Mouse (Mus musculus) stomach, embryonic 14.5 days (tissue): ENCODE data around the gene Msantd2. TPM values are rescaled to one million over a fixed set of nuclear protein-coding genes. Genes with fewer than 3 reads are reported as not detected.

Experiments used
- ATAC-seq: fragments of 200-750 bp; cut with Nextera tagmentation; 2 replicates; pipeline ENCODE4 v1.8.0; 2017; ENCODE audit warnings: low read depth, moderate TSS enrichment; ENCODE audit not compliant: insufficient number of reproducible peaks, insufficient read depth, low FRiP score
- H3K27ac ChIP-seq: fragments of 300-500 bp; sonication (generic); 2 replicates; pipeline ENCODE4 v1.5.1; 2014; ENCODE audit warnings: mild to moderate bottlenecking, low read length, moderate library complexity, mixed read lengths
- H3K27me3 ChIP-seq: fragments of 300-500 bp; sonication (generic); 2 replicates; pipeline ENCODE4 v1.6.1; 2014; ENCODE audit warnings: low read length, control low read depth, mixed read lengths; ENCODE audit not compliant: control insufficient read depth, insufficient read depth
- H3K36me3 ChIP-seq: fragments of 300-500 bp; sonication (generic); 2 replicates; pipeline ENCODE4 v1.6.1; 2014; ENCODE audit warnings: mild to moderate bottlenecking, control low read depth, low read length, moderate library complexity, mixed read lengths; ENCODE audit not compliant: control insufficient read depth, insufficient read depth
- H3K4me1 ChIP-seq: fragments of 300-500 bp; sonication (generic); 2 replicates; pipeline ENCODE4 v1.6.1; 2014; ENCODE audit warnings: low read length, control low read depth, mixed read lengths; ENCODE audit not compliant: control insufficient read depth, insufficient read depth
- H3K4me2 ChIP-seq: fragments of 300-500 bp; sonication (generic); replicated peaks from 2 replicates; pipeline ENCODE4 v1.6.1; 2014; ENCODE audit warnings: low read depth, low read length, control low read depth
- H3K4me3 ChIP-seq: fragments of 300-500 bp; sonication (generic); 2 replicates; pipeline ENCODE4 v1.5.1; 2014; ENCODE audit warnings: low read depth, low read length, control low read depth
- H3K9ac ChIP-seq: fragments of 300-500 bp; sonication (generic); replicated peaks from 2 replicates; pipeline ENCODE4 v1.6.1; 2014; ENCODE audit warnings: low read depth, mild to moderate bottlenecking, control low read depth, low read length, moderate library complexity, mixed read lengths
- H3K9me3 ChIP-seq: fragments of 300-500 bp; sonication (generic); 2 replicates; pipeline ENCODE4 v1.6.1; 2016; ENCODE audit warnings: low read depth, low read length, control low read depth; ENCODE audit not compliant: control insufficient read depth
- WGBS: fragments of 180-500 bp; shearing (Covaris S2); extraction: QIAGEN DNeasy Blood & Tissue Kit; methylation state at CpG from one replicate; pipeline ENCODE4 v1.1.7; 2014; 5-methylcytosine and 5-hydroxymethylcytosine counted together
- polyA plus RNA-seq: library from polyadenylated mRNA; unstranded; fragments of >200 nt; fragmentation: Nextera tagmentation; extraction: Ambion mirVana; gene quantifications from 2 replicates; pipeline ENCODE4 v1.2.1, GENCODE M21; 2014

Msantd2 gene
- polyA plus RNA-seq, 1 experiment from 2014 or later: 38.9 TPM

GRCm38 (mm10) chr9:37514456-37514855 is 25.3 kb downstream of the Msantd2 start:
- 73% methylated on average over 3 of the region's 3 CpGs for WGBS
- Histone ChIP-seq H3K4me1 (no peaks in the 10 kb centered on the region), H3K36me3 (peaks cover 7% of the 10 kb centered on the region; the same call in 1 of the 2 replicates), H3K4me2 (no peak overlapping the region), H3K4me3 (no peak overlapping the region), H3K9me3 (no peaks in the 10 kb centered on the region), H3K27ac (no peak overlapping the region), H3K27me3 (no peaks in the 10 kb centered on the region), H3K9ac (no peak overlapping the region)
- no peak for ATAC-seq

- no peak for ATAC-seq
- H3K4me1 ChIP-seq: no peaks in the 10 kb centered on the region
Measured at GRCm38 (mm10) chr9:37517467-37517866, 28.3 kb downstream of the Msantd2 start.

GRCm38 (mm10) chr9:37518991-37519390 is 29.9 kb downstream of the Msantd2 start:
- H3K4me1 ChIP-seq: no peaks in the 10 kb centered on the region
- H3K27me3 ChIP-seq: no peaks in the 10 kb centered on the region
- ATAC-seq: no peak
- no peak overlapping the region for H3K4me2 ChIP-seq
- H3K27ac ChIP-seq: no peak overlapping the region
- WGBS: 93% methylated on average over 8 of the region's 8 CpGs
- no peaks in the 10 kb centered on the region for H3K9me3 ChIP-seq
- H3K9ac ChIP-seq: no peak overlapping the region
- H3K4me3 ChIP-seq: no peak overlapping the region
- peaks cover 23% of the 10 kb centered on the region; the same call in 1 of the 2 replicates for H3K36me3 ChIP-seq

More at GRCm38 (mm10) chr9:37517467-37517866, 28.3 kb downstream of the Msantd2 start:
- no peak overlapping the region for H3K4me2 ChIP-seq
- H3K27ac ChIP-seq: no peak overlapping the region
- H3K27me3 ChIP-seq: no peaks in the 10 kb centered on the region
- WGBS: 80% methylated on average over 1 of the region's 1 CpGs
- H3K4me3 ChIP-seq: no peak overlapping the region
- H3K36me3 ChIP-seq: peaks cover 15% of the 10 kb centered on the region; the same call in 1 of the 2 replicates
- no peak overlapping the region for H3K9ac ChIP-seq
- no peaks in the 10 kb centered on the region for H3K9me3 ChIP-seq

GRCm38 (mm10) chr9:37519995-37520394 is 30.9 kb downstream of the Msantd2 start:
- Histone ChIP-seq H3K27ac (no peak overlapping the region), H3K9ac (no peak overlapping the region), H3K4me1 (no peaks in the 10 kb centered on the region), H3K27me3 (no peaks in the 10 kb centered on the region), H3K9me3 (no peaks in the 10 kb centered on the region), H3K4me2 (no peak overlapping the region), H3K36me3 (peaks cover 26% of the 10 kb centered on the region; the same call in 1 of the 2 replicates), H3K4me3 (no peak overlapping the region)
- ATAC-seq: no peak
- WGBS: 92% methylated on average over 2 of the region's 2 CpGs

GRCm38 (mm10) chr9:37525461-37525860 is 36.3 kb downstream of the Msantd2 start:
- H3K4me2 ChIP-seq: no peak overlapping the region
- peaks cover 10% of the 10 kb centered on the region; the same call in 1 of the 2 replicates for H3K27me3 ChIP-seq
- no peak for ATAC-seq

GRCm38 (mm10) chr9:37526443-37527395 is 37.6 kb downstream of the Msantd2 start:
- ATAC-seq: no peak
- H3K4me3 ChIP-seq: peak overlapping the region; percentile 16; the same call in 1 of the 2 replicates
- H3K27ac ChIP-seq: no peak overlapping the region
- peaks cover 10% of the 10 kb centered on the region; the same call in 1 of the 2 replicates for H3K27me3 ChIP-seq
- no peak overlapping the region for H3K9ac ChIP-seq
- H3K9me3 ChIP-seq: no peaks in the 10 kb centered on the region
- WGBS: 26% methylated on average over 21 of the region's 21 CpGs
- H3K4me1 ChIP-seq: peaks cover 24% of the 10 kb centered on the region; the same call in 1 of the 2 replicates
- peak overlapping the region; percentile 30; the same call in 1 of the 2 replicates for H3K4me2 ChIP-seq
- peaks cover 11% of the 10 kb centered on the region; the same call in 1 of the 2 replicates for H3K36me3 ChIP-seq

More at GRCm38 (mm10) chr9:37525461-37525860, 36.3 kb downstream of the Msantd2 start:
- Histone ChIP-seq H3K9ac (no peak overlapping the region), H3K4me1 (peaks cover 14% of the 10 kb centered on the region; the same call in 1 of the 2 replicates), H3K36me3 (peaks cover 17% of the 10 kb centered on the region; the same call in 1 of the 2 replicates), H3K4me3 (no peak overlapping the region), H3K9me3 (no peaks in the 10 kb centered on the region), H3K27ac (no peak overlapping the region)
- 81% methylated on average over 2 of the region's 2 CpGs for WGBS

- Histone ChIP-seq H3K4me3 (peak within 1 kb of the TSS; percentile 26), H3K9ac (no peak within 1 kb of the TSS; the same call in 1 of the 2 replicates), H3K27ac (peak within 1 kb of the TSS; percentile 66; the same call in 1 of the 2 replicates), H3K36me3 (peaks cover 9% of the 10 kb centered on the region; the same call in 1 of the 2 replicates), H3K9me3 (no peaks in the 10 kb centered on the region), H3K27me3 (peaks cover 10% of the 10 kb centered on the region; the same call in 1 of the 2 replicates), H3K4me2 (peak within 1 kb of the TSS; percentile 30), H3K4me1 (peaks cover 24% of the 10 kb centered on the region; the same call in 1 of the 2 replicates)
- 10% methylated on average over 41 of the region's 41 CpGs for WGBS
- no peak; the same call in 1 of the 2 replicates for ATAC-seq
Measured at GRCm38 (mm10) chr9:37527396-37528224, 38.5 kb downstream of the Msantd2 start, which contains the start of gene Esam. TSS of gene Esam (plus strand) at chr9:37528078.
